Mouse (Mus musculus): ENCODE data around the gene Lcat.

DNA sequence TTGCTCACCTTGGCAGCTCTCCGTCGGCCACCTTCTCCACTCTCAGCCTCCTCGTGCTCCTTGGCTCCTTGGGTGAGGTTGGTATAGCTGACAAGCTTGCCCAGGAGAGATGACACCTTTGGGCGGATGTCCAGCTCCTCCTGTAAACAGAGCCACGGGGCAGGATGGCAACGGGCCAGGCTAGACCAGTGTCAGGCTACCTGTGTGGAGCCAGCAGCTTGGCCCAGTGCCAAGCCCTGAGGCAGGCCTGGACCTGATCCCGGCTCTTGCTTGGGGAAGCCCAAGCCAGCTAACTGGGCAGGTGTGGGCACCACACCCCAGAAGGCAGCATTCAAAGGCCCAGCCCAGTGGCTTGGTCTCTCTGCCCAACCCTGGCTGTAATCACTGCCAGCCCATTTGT, 16.2 kb upstream of the Lcat start:
- TF ChIP-seq CTCF (IDR thresholded peaks at IDR 0.05; ENCODE audit: extremely low read depth, insufficient read length, insufficient replicate concordance, low read depth, low read length) (no peak), POLR2A (IDR thresholded peaks at IDR 0.05; ENCODE audit: low read depth, low read length) (no peak)
